Mouse (Mus musculus) heart, adult 2 months (tissue): Measurements from ENCODE around the gene Hfe. TPM values are rescaled to one million over a fixed set of nuclear protein-coding genes. Genes with fewer than 3 reads are reported as not detected.
A peak's percentile ranks its signal among the peaks of the same experiment; 100 is the strongest.
"Not testable (repeated sequence)": the region's sequence is repeated elsewhere in the genome, so short reads cannot be mapped to it uniquely, and the experiment has no call there.

Experiments used
- DNase-seq, 2 experiments: peaks; one replicate each; pipeline ENCODE4 v3.0.0; 2021
- H3K27ac ChIP-seq: fragments of 200-600 bp; 2 replicates; pipeline ENCODE4 v1.8.1; 2022
- H3K27me3 ChIP-seq: fragments of 200-500 bp; 2 replicates; pipeline ENCODE4 v1.6.1; 2012; ENCODE audit warnings: mild to moderate bottlenecking, low read length, inconsistent platforms, mixed read lengths; ENCODE audit not compliant: control insufficient read depth, insufficient read depth
- H3K36me3 ChIP-seq: fragments of 200-500 bp; 2 replicates; pipeline ENCODE4 v1.6.1; 2012; ENCODE audit warnings: low read length, inconsistent platforms; ENCODE audit not compliant: control insufficient read depth, insufficient read depth
- H3K4me1 ChIP-seq: fragments of 200-500 bp; 2 replicates; pipeline ENCODE4 v1.6.1; 2011; ENCODE audit warnings: low read length; ENCODE audit not compliant: control insufficient read depth, insufficient read depth
- H3K4me3 ChIP-seq: fragments of 200-600 bp; 2 replicates; pipeline ENCODE4 v1.8.1; 2022
- H3K79me2 ChIP-seq: fragments of 200-500 bp; replicated peaks from 2 replicates; pipeline ENCODE4 v1.6.1; 2012; ENCODE audit warnings: mild to moderate bottlenecking, inconsistent platforms, low read length, moderate library complexity, mixed read lengths; ENCODE audit not compliant: control insufficient read depth, insufficient read depth
- H3K9ac ChIP-seq: fragments of 200-500 bp; 2 replicates; pipeline ENCODE4 v1.6.1; 2012; ENCODE audit warnings: low read depth, mild to moderate bottlenecking, control low read depth, inconsistent platforms, low read length, mixed read lengths
- CTCF ChIP-seq: fragments of 200-600 bp; IDR thresholded peaks from 2 replicates; pipeline ENCODE4 v1.8.1; 2022; ENCODE audit warnings: antibody characterized with exemption, mild to moderate bottlenecking, moderate library complexity
- EP300 ChIP-seq: fragments of 200-500 bp; IDR thresholded peaks from 2 replicates; pipeline ENCODE4 v1.6.1; 2011; ENCODE audit warnings: low read depth, low read length, control low read depth; ENCODE audit not compliant: insufficient read depth
- POLR2A ChIP-seq: fragments of 200-500 bp; IDR thresholded peaks from 2 replicates; pipeline ENCODE4 v1.6.1; 2011; ENCODE audit warnings: mild to moderate bottlenecking, low read depth, low read length, control low read depth; ENCODE audit not compliant: insufficient read depth
- WGBS: fragments of 180-500 bp; shearing (Covaris S2); methylation state at CpG from one replicate; pipeline ENCODE4 v1.1.7; 2018; 5-methylcytosine and 5-hydroxymethylcytosine counted together
- intact Hi-C: fragments of 180-260 bp; cut with DNase I; formaldehyde crosslinking; loops from one replicate; pipeline ENCODE4 v1.15.1; 2025
- polyA plus RNA-seq: library from polyadenylated mRNA; depleted of rRNA; stranded (reverse); fragments of >200 nt; gene quantifications from 2 replicates; pipeline ENCODE4 v1.2.3, GENCODE M21; 2012
- total RNA-seq, 2 experiments: library from RNA; stranded (reverse); gene quantifications; 2 replicates each; pipeline ENCODE4 v1.2.3; 2021

Hfe gene
- total and polyA plus RNA-seq, 3 experiments = 16.8 to 62.8 (median 58.9) TPM

DNA sequence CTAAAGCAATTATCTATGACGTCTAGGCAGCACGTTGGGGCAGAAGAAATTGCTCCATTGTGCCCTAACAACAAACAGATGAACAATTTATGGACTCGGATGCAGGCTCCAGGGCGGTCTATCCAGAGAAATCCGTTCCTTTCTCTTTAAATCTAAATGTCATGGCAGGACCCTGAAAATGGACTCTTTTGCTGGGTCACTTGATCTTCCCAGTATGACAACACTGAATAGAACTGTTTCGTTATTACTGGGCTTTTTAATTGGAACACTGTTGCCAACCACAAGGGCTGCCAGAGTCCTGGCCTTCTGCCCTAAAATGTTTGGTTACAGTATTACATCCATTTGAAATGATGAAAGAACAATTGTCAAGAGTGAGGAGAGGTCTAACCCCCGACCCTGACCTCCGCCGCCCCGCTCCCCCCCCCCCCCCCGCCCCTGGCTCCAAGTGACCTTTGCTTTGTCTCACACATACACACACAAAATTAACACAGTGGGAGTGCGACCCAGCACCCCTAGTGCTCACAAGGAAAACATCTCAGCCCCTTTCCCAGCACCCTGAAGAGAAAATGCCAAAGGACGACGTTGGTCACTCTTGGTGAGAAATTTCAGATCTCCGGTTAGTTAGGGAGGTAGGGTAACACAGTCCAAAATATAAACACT, 810 bp downstream of the Hfe start:
- peak overlapping the region; percentile 77 for H3K4me3 ChIP-seq
- no peak for TF ChIP-seq CTCF
- TF ChIP-seq POLR2A = no peak
- no peak for TF ChIP-seq EP300
- H3K36me3 ChIP-seq = no peaks in the 10 kb centered on the region; the same call in 1 of the 2 replicates
- peak overlapping the region; percentile 75 for H3K9ac ChIP-seq
- peaks cover 2% of the 10 kb centered on the region for H3K4me1 ChIP-seq
- intact Hi-C loops = no loop called here
- no peaks in the 10 kb centered on the region for H3K79me2 ChIP-seq
- no peak for DNase-seq
- WGBS = 29% methylated on average over 15 of the region's 15 CpGs
- no peaks in the 10 kb centered on the region for H3K27me3 ChIP-seq
- H3K27ac ChIP-seq = peak overlapping the region; percentile 94

DNA sequence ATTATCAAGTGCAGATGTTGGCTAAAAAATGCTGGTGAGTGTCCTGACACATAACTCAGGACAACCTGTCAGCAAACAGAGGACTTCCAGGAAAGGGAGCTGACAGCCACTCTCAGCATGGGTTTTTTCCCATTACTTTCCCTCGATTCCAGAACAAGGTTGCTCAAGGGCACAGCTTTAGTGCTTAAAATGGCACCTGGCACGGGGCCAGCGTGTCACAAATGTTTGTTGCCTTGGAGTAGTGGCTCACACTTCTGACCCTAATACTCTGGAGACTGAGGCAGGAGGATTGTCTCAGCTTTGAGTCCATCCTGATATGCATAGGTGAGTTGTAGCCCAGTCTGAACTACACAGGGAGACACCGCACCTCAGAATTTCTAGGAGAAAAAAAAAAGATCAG, 2.0 kb downstream of the Hfe start:
- no peak for TF ChIP-seq POLR2A
- TF ChIP-seq CTCF = no peak
- no peak for TF ChIP-seq EP300
- Histone ChIP-seq H3K27ac (peak overlapping the region; percentile 94; the same call in 1 of the 2 replicates), H3K27me3 (no peaks in the 10 kb centered on the region), H3K79me2 (no peaks in the 10 kb centered on the region), H3K4me1 (peaks cover 2% of the 10 kb centered on the region), H3K9ac (no peak overlapping the region), H3K36me3 (no peaks in the 10 kb centered on the region; the same call in 1 of the 2 replicates), H3K4me3 (no peak overlapping the region)
- DNase-seq = no peak
- intact Hi-C loops = no loop called here
- 49% methylated on average over 4 of the region's 4 CpGs for WGBS

DNA sequence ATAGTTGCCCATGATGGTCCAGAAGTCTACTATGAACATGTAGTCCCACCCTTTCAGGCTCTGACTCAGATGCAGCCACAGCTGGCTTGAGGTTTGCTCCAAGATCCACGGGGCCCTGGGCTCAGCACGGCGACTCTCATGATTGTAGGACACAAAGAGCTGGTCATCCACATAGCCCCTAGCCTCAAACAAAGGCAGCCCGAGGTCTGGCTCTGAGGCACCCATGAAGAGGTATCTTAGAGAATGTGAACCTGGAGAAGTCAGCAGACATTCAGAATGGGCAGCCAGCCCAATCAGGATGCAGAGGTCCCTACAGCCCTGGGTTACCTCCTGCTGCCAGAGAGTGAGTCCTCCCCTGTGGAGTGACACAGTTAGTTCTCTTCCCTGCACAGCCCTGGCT, 2.6 kb downstream of the Hfe start:
- Histone ChIP-seq H3K4me1 (peaks cover 2% of the 10 kb centered on the region), H3K27ac (peak overlapping the region; percentile 24; the same call in 1 of the 2 replicates), H3K4me3 (no peak overlapping the region), H3K9ac (no peak overlapping the region), H3K36me3 (no peaks in the 10 kb centered on the region; the same call in 1 of the 2 replicates), H3K27me3 (no peaks in the 10 kb centered on the region), H3K79me2 (no peaks in the 10 kb centered on the region)
- TF ChIP-seq POLR2A (no peak), CTCF (no peak), EP300 (no peak)
- intact Hi-C loops = no loop called here
- 79% methylated on average over 4 of the region's 4 CpGs for WGBS
- no peak for DNase-seq

DNA sequence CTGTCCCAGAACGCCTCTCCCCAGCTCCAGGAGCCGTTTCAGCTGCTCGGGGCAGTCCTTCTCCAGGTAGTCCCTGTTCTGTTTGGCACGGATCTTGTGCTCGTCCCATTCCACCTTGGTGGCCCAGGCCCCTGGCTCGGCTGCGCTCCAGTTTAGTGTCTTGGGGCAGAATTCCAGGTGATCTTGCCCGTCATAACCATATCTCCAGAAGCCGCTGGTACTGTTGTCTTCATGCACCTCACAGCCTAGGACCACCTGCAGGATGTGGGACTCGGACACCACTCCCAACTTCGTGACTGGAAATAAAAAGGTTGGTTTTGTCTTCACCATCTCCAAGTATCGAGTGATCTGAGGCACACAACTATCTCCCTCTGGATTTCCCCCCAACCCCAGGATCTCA, 3.9 kb downstream of the Hfe start:
- TF ChIP-seq CTCF (no peak), EP300 (no peak), POLR2A (no peak)
- Histone ChIP-seq H3K4me3 (no peak overlapping the region), H3K9ac (no peak overlapping the region), H3K27ac (no peak overlapping the region), H3K79me2 (no peaks in the 10 kb centered on the region), H3K27me3 (no peaks in the 10 kb centered on the region), H3K36me3 (no peaks in the 10 kb centered on the region; the same call in 1 of the 2 replicates), H3K4me1 (peaks cover 2% of the 10 kb centered on the region)
- DNase-seq = peak in 1 of 2 experiments; percentile 2
- WGBS = 95% methylated on average over 12 of the region's 12 CpGs
- intact Hi-C loops = no loop called here

DNA sequence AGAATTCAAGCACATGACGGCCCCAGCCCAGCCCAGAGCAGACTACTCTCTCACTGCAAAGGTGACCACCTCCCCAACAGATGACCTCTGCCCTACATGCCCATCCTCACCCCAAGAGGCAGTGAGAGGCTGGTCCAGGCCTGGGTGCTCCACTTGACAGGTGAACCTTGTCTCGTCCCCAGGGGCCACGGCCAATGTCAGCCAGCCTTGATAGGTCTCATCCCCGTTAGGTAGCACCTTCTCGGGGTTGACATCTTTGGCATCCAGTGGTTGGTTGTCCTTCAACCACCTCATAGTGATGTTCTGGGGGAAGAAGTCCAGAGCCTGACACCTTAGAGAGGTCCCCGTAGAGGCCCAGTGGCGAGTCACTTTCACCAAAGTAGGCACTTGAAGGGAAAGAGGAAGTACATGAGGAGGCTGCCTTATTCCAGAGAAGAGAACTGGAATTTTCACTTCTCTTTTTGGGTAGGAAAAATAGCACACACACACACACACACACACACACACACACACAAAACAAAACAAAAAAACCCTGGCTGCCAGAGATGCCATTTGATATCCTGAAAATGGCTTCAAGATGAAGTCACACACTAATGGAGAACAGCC, 4.8 kb downstream of the Hfe start:
- no peak overlapping the region for H3K27ac ChIP-seq
- no peak for DNase-seq
- H3K9ac ChIP-seq = no peak overlapping the region

DNA sequence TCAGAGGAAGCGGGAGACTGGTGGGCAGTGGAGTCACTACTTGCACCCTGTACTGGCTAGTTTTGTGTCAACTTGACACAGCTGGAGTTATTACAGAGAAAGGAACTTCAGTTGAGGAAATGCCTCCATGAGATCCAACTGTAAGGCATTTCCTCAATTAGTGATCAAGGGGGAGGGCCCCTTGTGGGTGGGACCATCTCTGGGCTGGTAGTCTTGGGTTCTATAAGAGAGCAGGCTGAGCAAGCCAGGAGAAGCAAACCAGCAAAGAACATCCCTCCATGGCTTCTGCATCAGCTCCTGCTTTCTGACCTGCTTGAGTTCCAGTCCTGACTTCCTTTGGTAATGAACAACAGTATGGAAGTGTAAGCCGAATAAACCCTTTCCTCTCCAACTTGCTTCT, 7.9 kb downstream of the Hfe start:
- H3K4me3 ChIP-seq, intact Hi-C loops, H3K27ac ChIP-seq, DNase-seq, H3K36me3 ChIP-seq, H3K9ac ChIP-seq, H3K27me3 ChIP-seq, H3K79me2 ChIP-seq, H3K4me1 ChIP-seq: not testable (repeated sequence)
- 55% methylated on average over 2 of the region's 2 CpGs for WGBS

More for the DNA sequence above, 4.8 kb downstream of the Hfe start:
- no peak overlapping the region for H3K4me3 ChIP-seq
- TF ChIP-seq EP300 (no peak), POLR2A (no peak), CTCF (no peak)
- intact Hi-C loops = no loop called here
- H3K27me3 ChIP-seq = no peaks in the 10 kb centered on the region
- no peaks in the 10 kb centered on the region for H3K79me2 ChIP-seq
- peaks cover 3% of the 10 kb centered on the region for H3K4me1 ChIP-seq
- no peaks in the 10 kb centered on the region; the same call in 1 of the 2 replicates for H3K36me3 ChIP-seq
- WGBS = 88% methylated on average over 7 of the region's 7 CpGs
